Mouse (Mus musculus): ENCODE data around the gene Gm7361.
"Not testable (repeated sequence)": the region's sequence is repeated elsewhere in the genome, so short reads cannot be mapped to it uniquely, and the experiment has no call there.

Gm7361 gene

DNA sequence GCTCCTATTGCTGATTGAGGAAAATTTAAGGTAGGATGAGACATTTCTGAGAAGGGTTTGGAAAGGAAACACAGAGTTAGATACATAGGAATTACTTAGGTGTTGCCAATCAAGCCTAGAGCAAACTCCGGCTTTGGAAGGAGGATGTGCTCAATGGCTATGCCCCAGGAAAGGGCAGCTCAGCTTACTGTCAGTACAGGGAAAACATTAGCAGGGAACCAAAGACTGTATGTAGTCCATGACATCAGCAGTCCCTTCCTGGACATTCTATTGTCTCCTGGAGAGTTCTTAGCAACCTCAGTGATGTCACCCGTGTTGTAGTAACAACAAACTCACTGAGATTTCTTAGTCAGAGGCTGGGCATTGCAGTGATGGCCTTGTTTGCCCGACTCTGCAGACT, at the start of gene Gm7361:
Gene Gm7361, plus strand, starts transcription at position 301 of the 400 bp plus-strand sequence.
- DNase-seq (ENCODE audit: low spot score) = not testable (repeated sequence)

DNA sequence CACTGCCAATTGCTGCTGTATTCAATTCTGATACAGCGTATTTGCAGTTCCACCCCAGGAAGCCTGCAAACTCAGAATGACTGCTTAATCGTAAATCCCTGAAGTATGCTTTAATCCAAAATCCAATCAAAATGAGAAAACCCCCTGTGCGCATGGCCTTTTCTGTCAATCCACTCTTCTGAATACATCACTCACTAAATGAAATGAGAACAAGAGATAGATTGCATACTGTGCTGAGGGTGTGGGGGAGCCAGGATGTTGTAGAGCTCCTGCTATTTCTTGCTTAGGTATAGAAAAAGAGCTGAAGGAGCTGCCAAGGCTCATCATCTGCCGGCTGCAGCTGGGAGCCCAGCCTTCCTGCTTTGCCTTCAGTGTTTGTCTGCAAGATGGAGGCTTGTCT, 46.5 kb upstream of the Gm7361 start:
- no peak for DNase-seq (ENCODE audit: low spot score)

DNA sequence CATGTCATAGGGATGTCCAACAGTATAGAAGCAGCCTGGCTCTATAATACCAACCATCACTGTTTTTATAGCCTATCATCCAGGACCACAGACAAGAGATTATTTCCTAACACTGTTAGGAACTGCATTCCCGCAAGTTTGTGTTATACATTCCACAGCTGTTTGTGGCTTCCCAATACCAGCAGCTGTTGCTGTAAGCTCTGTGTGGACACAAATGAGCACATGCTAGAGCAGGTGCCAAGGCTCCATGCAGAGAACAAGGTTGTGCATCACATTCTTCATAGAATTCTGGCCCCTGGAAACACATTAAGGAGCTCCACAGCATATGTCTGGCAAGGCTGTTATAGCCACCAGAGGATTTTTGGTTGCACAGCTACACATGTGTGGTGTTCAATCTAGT, 35.4 kb upstream of the Gm7361 start:
- DNase-seq (ENCODE audit: low spot score) = no peak

DNA sequence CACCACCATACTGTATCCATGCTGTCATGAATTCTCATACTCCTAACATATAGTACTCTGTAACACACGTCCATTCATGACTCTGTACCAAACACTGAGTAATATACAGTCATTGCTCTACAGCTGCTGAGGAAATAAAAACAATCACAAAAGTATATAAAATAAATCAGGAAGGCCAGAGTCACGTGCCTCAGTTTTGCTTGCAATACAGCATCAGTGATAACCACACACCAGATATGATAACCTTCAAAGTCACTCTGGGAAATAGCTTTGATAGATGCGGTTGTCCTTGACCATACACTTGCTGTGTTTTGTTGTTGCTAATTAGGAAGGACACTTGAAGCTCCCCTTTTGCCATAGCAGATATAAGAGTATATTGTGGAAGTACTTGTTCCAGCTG, 9.2 kb downstream of the Gm7361 start:
- not testable (repeated sequence) for DNase-seq (ENCODE audit: low spot score)

DNA sequence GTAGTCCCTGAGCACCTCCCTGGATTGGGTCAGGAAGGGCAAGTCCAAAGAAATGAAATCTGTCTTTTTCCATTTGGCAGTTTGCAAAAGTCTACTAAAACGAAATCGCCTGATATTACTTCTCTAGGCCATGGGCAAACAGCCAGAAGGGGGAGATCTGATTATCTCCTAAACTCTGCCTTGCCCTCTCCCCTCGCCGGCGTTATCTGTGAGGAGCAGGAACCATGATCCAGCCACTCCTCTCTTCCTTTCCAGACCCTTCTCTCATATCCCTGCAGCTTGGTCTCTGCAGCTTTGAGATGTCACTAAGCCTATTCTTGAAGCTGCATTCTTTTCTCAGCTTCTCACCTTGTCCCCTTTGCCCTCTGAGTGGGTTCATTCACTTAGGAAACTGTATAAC, 22.9 kb downstream of the Gm7361 start:
- DNase-seq (ENCODE audit: low spot score) = no peak

DNA sequence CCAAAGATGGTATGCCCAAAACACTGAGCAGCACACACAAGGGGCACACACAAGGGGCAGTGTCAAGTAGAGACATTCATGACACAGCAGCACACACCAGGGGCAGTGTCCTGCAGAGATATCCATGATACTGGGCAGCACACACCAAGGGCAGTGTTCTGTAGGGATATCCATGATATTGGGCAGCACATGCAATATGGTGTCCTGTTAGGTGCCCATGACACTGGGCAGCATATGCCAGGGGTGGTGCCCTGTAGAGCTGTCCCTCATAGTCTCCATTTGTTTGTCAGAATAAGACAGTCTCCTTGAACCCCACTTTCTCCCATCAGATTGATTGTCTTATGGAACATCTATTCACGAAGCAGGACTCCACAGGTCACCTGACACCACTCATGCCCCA, 24.2 kb downstream of the Gm7361 start:
- no peak for DNase-seq (ENCODE audit: low spot score)

DNA sequence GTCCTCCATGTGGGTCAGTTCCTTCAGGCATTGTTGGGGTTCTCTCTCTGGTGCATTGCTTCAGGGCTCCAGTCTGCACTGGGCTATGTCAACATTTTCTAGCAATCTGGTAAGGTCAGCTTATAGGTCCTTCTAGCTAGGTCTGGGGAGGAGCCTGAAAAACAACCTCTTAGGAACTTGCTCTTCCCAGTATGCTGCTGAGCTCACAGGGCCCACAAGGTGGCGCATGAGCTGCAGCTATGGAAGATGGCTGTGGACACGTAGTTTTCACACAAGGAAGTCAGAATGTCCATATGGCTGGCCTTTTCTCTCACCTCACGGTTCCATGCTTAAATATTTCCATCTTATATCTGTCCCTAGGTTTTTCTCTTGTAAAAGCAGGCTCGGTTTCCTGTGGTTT, 24.8 kb downstream of the Gm7361 start:
- peak; percentile 31 for DNase-seq (ENCODE audit: low spot score)

DNA sequence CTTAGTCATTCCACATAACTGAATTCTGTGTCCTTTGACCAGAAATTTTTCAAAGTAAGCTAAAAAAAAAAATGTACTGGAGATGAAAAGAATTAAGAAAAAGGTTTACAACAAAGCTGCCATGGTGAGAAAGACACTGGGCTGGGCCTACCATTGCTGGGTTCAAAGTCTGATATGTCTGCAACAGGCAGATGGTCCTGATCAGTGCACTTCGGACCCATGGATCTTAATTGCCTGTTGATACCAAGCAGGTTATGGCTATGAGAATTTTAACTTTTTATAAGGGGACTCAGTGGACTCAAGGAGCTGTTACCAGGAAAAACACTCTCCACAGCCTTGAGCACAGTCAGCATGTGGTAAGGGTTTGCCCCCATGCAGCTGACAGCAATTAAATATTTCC, 25.9 kb downstream of the Gm7361 start:
- no peak for DNase-seq (ENCODE audit: low spot score)

DNA sequence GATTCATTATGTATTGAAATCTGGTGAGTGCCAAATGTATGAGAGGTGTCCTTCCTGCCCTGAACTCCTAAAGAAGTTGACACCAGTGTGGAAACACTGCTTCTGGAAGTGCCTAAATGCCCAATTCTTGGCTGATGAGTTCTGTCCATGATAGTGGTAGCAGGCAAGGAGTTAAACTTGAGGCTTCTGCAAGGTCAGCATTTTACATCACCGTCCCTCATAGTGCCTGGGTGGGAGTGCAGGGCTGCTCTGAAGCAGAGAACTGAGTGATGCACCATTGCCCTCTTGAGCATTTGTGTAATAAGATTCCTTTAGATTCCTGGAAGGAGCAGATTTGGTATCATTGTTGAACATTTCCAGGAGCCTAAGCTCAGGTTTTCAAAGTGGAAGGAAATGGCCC, 34.1 kb downstream of the Gm7361 start:
- no peak for DNase-seq (ENCODE audit: low spot score)

DNA sequence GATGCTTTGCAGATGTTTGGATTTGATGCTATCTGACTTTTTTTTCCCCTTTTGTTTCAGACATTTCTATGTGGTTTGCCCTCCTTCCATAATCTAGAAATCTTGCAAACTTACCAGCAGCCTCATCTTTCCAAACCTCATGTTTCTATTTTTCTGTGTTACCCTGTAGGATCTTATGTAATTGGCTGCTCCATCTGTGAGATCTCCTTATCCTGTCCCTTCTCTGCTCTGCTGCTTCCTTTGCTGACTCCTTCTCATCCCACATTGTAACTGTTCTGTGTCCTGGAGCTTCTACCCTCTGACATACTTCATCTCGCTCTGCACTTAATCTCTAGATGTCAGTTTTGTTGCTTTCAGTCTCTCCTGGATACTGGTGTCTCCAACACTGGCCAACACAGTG, 35.8 kb downstream of the Gm7361 start:
- no peak for DNase-seq (ENCODE audit: low spot score)
